Mouse (Mus musculus) frontal cortex, postnatal 10 days (tissue): ENCODE measurements around the gene Mccc2.

Experiments used
- DNase-seq, 2 experiments: peaks; one replicate each; pipeline ENCODE4 v3.0.0; 2022; ENCODE audit warnings: low spot score in 2 of 2, mixed read lengths in 1 of 2

Gene Mccc2

GRCm38 (mm10) chr13:100014906-100015895 lies at the start of gene Mccc2:
Mccc2 (minus strand) TSS chr13:100015639.
- DNase-seq: peak; percentile 74 to 81

GRCm38 (mm10) chr13:100063936-100064335 lies 48.5 kb upstream of the Mccc2 start:
- no peak for DNase-seq

- DNase-seq: peak in 1 of 2 experiments; percentile 6
These were observed 42.3 kb upstream of the Mccc2 start for GRCm38 (mm10) chr13:100057738-100058137.

GRCm38 (mm10) chr13:100026013-100026412 lies 10.6 kb upstream of the Mccc2 start:
- DNase-seq: no peak

GRCm38 (mm10) chr13:100016891-100017290 lies 1.5 kb upstream of the Mccc2 start:
- DNase-seq: no peak

- DNase-seq: no peak
These were observed 498 bp upstream of the Mccc2 start for GRCm38 (mm10) chr13:100015937-100016336.

- DNase-seq: no peak
These were observed 9.4 kb downstream of the Mccc2 start for GRCm38 (mm10) chr13:100005911-100006496.

- peak; percentile 62 to 76 for DNase-seq
These were observed 13.6 kb downstream of the Mccc2 start for GRCm38 (mm10) chr13:100001790-100002196.

- no peak for DNase-seq
These were observed 16.4 kb downstream of the Mccc2 start for GRCm38 (mm10) chr13:99999078-99999477.

- no peak for DNase-seq
These were observed 17.3 kb downstream of the Mccc2 start for GRCm38 (mm10) chr13:99998099-99998498.

- DNase-seq: no peak
These were observed 25.8 kb downstream of the Mccc2 start for GRCm38 (mm10) chr13:99989592-99989991.

GRCm38 (mm10) chr13:99983320-99983719 lies 32.1 kb downstream of the Mccc2 start:
- DNase-seq: no peak

GRCm38 (mm10) chr13:99979406-99979805 lies 36.0 kb downstream of the Mccc2 start:
- no peak for DNase-seq

GRCm38 (mm10) chr13:99970089-99970488 lies 45.4 kb downstream of the Mccc2 start:
- DNase-seq: no peak

GRCm38 (mm10) chr13:99967013-99967678 lies 48.3 kb downstream of the Mccc2 start:
- DNase-seq: no peak

- no peak for DNase-seq
These were observed 51.6 kb downstream of the Mccc2 start for GRCm38 (mm10) chr13:99963814-99964213.

- no peak for DNase-seq
These were observed 53.8 kb downstream of the Mccc2 start for GRCm38 (mm10) chr13:99961661-99962060.

GRCm38 (mm10) chr13:99955591-99955944 lies 59.9 kb downstream of the Mccc2 start:
- no peak for DNase-seq

GRCm38 (mm10) chr13:99954902-99955590 lies 60.4 kb downstream of the Mccc2 start:
- no peak for DNase-seq

GRCm38 (mm10) chr13:99947417-99947816 lies 68.0 kb downstream of the Mccc2 start:
- no peak for DNase-seq

GRCm38 (mm10) chr13:99943525-99943924 lies 71.9 kb downstream of the Mccc2 start:
- DNase-seq: no peak

GRCm38 (mm10) chr13:99940601-99941000 lies 74.8 kb downstream of the Mccc2 start:
- DNase-seq: peak in 1 of 2 experiments; percentile 23
